Mouse (Mus musculus): ENCODE data around the gene Tdp1. TPM values are rescaled to one million over a fixed set of nuclear protein-coding genes. Genes with fewer than 3 reads are reported as not detected.

The Tdp1 gene
- total RNA-seq, 2 experiments from 2014 or later, result 24.6 to 25.0 TPM

DNA sequence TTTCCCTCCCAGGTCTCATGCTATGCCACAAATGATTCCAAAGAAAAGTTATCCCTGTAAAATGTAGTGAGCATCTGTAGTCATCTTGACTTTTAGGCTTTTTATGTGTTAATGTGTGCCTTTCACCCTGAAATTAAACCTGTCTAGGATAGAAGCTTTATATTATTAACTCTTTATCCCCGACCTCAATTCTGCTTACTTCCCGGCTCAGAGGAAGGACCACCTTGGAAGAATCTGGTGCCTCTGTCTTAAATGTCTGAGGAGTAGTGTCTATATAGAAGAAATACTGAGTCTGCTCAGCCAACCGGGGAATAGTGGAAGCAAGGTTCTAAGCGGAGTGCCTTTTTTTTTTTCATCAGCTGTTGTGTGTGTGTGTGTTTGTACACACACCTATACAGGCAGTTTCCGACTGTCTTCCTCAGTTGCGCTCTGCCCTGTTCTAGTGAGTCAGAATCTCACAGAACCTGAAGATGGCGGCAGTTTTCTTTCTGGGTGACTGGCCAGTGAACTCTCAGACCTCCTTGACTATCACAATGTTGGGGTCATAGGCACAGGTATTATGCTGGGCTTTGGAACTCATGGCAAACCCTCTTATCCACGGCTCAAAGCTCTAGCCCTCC lies 1.1 kb downstream of the Tdp1 start:
- intact Hi-C loops (cut with DNase I), result no loop called here
- DNase-seq (ENCODE audit: low spot score in 2 of 2), result no peak

GRCm38 (mm10) chr12:99897846-99898245 lies 13.5 kb downstream of the Tdp1 start:
- DNase-seq (ENCODE audit: low spot score in 2 of 2), result no peak
- intact Hi-C loops (cut with DNase I), result no loop called here

- intact Hi-C loops (cut with DNase I), result no loop called here
- no peak for DNase-seq (ENCODE audit: low spot score in 2 of 2)
Measured at GRCm38 (mm10) chr12:99898248-99898870, 14.0 kb downstream of the Tdp1 start.

DNA sequence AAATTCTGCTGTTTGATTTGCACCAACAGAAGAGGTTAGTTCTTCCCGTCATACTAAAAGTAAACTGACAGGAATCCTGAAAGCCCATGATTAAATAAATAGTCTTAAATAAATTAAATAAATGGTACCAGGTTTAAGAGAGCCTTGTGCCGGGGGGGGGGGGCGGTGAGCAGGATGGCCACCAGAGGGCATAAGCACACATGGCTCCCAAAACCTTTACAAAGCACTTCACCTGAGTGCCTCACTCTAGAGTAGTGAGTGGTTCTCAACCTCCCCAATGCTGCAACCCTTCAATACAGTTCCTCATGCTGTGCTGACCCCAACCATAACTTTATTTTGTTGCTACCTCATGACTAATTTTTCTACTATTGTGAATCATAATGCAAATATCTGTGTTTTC lies 15.7 kb downstream of the Tdp1 start:
- intact Hi-C loops (cut with DNase I), result loop anchor here (1.0 to 2.0 kb wide), 2 partner anchors 64 to 207 kb away; partner anchors contain the start of gene Kcnk13
- DNase-seq (ENCODE audit: low spot score in 2 of 2), result no peak

DNA sequence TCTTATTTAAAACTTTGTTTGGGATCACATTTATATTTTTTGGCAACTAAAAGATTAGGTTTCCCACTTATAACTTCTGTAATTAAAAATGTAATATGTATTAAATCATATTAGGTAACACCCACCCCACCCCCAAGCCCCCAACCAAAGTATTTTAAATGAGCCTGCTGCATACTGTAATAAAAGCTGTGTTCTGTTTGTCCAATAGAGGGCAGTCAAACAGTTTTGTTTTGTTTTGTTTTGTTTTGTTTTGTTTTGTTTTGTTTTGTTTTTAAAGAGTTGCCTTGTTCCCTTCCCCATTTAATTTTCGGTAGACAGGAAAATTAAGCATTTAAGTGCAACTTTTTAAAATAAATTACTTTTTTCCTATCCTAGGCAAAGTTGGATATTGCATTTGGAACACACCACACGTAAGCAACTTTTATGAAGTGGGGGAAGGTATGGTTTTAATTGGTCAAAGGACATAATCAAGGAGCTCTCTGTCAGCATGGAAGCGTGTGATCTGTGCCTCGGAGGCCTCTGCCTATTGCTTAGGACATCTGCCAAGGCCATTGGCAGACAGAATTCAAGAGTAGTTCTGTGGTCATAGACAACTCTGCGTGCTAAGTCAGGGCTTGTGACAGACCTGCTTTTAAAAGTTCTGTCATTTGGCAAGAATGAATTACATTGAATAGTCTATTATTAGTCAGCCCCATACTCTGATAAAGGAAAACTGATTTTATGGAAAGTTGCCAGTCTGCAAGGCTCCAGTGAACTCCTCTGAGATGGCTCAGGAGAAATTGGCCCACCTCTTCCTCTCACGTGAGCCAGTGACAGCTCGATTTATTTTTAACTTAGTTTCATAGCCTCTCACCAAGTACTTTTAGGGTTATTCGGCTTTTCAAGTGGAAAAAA lies 17.9 kb downstream of the Tdp1 start:
- no peak for DNase-seq (ENCODE audit: low spot score in 2 of 2)
- intact Hi-C loops (cut with DNase I), result loop anchor here (1.0 to 2.0 kb wide), 2 partner anchors 205 to 208 kb away; partner anchors contain the start of gene Psmc1

DNA sequence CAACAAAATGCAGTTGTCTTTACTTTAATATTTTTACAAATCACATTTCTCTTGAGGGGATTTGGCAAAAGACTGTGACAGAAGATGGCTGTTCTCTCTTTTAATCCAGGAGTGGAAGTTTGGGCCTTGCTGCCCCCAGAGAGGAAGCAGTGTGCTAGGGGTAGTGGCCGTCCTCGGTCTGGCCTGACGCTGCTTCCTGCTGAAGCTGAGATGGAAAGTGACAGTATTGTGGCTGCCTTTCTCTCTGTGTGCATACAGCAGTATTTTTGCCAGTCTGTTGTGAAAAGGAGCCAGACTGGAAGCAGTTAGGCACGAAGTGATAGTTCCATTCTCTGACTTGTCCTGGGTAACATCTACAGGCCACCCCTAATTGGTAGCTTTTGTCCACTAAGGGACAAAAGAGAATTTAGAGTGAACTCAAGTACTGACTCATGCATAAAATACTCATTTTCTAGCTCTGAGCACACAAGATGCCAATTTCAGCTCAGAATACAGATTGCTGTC lies 18.6 kb downstream of the Tdp1 start:
- intact Hi-C loops (cut with DNase I), result loop anchor here (1.0 kb wide), 1 partner anchor 207 kb away; the partner anchor contains the start of gene Psmc1
- DNase-seq (ENCODE audit: low spot score in 2 of 2), result no peak

GRCm38 (mm10) chr12:99904537-99904936 lies 20.2 kb downstream of the Tdp1 start:
- intact Hi-C loops (cut with DNase I), result no loop called here
- peak in 1 of 2 experiments; percentile 45 for DNase-seq (ENCODE audit: low spot score in 2 of 2)

GRCm38 (mm10) chr12:99911466-99911865 lies 27.1 kb downstream of the Tdp1 start:
- no peak for DNase-seq (ENCODE audit: low spot score in 2 of 2)
- intact Hi-C loops (cut with DNase I), result no loop called here

- intact Hi-C loops (cut with DNase I), result no loop called here
Measured at GRCm38 (mm10) chr12:99917800-99918427, 33.6 kb downstream of the Tdp1 start.

DNA sequence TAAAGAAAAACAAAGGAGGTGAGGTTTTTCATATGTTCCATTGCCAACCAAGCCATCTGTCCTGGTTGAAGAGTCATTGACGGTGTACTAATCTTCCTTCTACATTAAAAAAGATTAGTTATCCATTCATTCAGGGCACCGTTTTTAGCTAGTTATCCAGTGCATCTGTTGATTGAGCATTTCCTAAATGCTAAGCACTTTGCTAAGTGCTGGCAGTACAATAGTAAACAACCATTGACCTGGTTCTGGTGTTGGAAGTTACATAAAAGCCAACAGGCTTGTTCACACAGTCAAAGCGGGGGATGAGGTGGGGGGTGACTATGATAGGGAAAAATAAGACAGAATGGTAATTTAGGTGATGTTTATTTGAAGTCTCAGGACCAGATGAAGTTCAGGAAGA lies 35.3 kb downstream of the Tdp1 start:
- intact Hi-C loops (cut with DNase I), result no loop called here
- DNase-seq (ENCODE audit: low spot score in 2 of 2), result no peak

More at GRCm38 (mm10) chr12:99917800-99918427, 33.6 kb downstream of the Tdp1 start:
- peak; percentile 50 to 84 for DNase-seq (ENCODE audit: low spot score in 2 of 2)

GRCm38 (mm10) chr12:99921045-99921444 lies 36.7 kb downstream of the Tdp1 start:
- intact Hi-C loops (cut with DNase I), result no loop called here
- no peak for DNase-seq (ENCODE audit: low spot score in 2 of 2)

- intact Hi-C loops (cut with DNase I), result no loop called here
- peak; percentile 45 to 71 for DNase-seq (ENCODE audit: low spot score in 2 of 2)
Measured at GRCm38 (mm10) chr12:99923131-99923606, 38.9 kb downstream of the Tdp1 start.

DNA sequence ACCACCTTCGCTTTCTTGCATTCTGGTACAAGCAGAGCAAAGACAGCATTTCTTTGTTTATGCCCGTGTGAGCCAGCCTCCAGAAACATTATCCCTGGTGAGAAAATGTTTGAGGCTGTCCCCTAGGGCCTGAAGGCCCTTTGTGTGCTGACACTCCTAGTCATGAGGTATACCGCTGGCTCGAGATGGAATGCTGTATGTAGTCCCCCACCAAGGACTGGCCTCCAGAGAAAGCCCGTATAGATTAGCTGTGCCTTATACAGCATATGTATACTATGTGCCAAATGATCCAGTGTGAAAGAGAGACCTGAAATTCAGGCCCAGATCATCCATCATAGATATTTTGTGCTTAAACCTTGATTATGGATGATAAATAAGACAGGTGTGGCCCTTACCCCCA lies 39.4 kb downstream of the Tdp1 start:
- DNase-seq (ENCODE audit: low spot score in 2 of 2), result no peak
- intact Hi-C loops (cut with DNase I), result no loop called here

GRCm38 (mm10) chr12:99928311-99928710 lies 44.0 kb downstream of the Tdp1 start:
- intact Hi-C loops (cut with DNase I), result no loop called here
- peak; percentile 55 to 91 for DNase-seq (ENCODE audit: low spot score in 2 of 2)

GRCm38 (mm10) chr12:99929160-99929559 lies 44.8 kb downstream of the Tdp1 start:
- intact Hi-C loops (cut with DNase I), result no loop called here
- no peak for DNase-seq (ENCODE audit: low spot score in 2 of 2)

DNA sequence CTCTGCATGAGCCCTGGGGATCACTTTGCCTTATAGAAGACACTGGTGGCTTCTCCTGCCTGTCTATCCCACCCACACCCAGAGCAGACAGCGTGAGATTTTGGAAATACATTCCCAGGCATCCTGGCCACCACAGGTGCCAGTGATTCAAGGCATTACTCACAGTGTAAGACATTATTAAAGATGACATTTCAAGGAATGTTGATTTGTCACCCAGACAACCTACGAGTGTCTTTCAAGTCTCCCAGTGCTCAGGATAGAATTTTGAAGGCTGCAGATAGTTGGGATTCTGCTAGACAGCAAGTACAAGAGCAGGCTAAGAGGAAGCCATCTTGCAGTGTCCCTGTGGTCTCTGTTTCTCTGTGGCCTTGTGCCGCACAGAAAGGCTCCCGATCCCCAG lies 47.9 kb downstream of the Tdp1 start:
- peak in 1 of 2 experiments; percentile 60 for DNase-seq (ENCODE audit: low spot score in 2 of 2)
- intact Hi-C loops (cut with DNase I), result no loop called here

- DNase-seq (ENCODE audit: low spot score in 2 of 2), result no peak
- intact Hi-C loops (cut with DNase I), result no loop called here
Measured at GRCm38 (mm10) chr12:99933630-99934029, 49.3 kb downstream of the Tdp1 start.

GRCm38 (mm10) chr12:99935403-99935802 lies 51.1 kb downstream of the Tdp1 start:
- DNase-seq (ENCODE audit: low spot score in 2 of 2), result no peak
- intact Hi-C loops (cut with DNase I), result no loop called here

- intact Hi-C loops (cut with DNase I), result no loop called here
- DNase-seq (ENCODE audit: low spot score in 2 of 2), result no peak
Measured at GRCm38 (mm10) chr12:99938476-99938875, 54.2 kb downstream of the Tdp1 start.

DNA sequence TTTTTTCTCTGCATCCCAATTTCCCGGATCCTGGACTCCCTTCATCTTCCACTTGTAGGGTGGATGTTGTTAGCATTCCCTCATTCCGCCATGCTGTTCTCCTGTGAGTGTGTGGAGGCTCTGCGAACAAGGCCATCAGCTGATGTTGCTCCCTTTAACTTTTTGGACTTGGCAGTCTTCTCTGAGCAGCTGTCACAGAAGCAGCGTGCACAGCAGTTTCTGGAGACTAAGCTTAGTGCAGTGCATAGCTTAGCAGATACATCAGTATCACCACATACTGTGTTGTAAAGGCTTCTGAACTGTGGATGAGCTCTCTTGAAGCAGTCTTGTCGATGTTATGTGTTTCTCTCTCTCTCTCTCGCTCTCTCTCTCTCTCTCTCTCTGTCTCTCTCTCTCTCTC lies 54.9 kb downstream of the Tdp1 start:
- intact Hi-C loops (cut with DNase I), result no loop called here
- no peak for DNase-seq (ENCODE audit: low spot score in 2 of 2)

Data from left cerebral cortex, postnatal 25 days (tissue).